Mouse (Mus musculus) thymus, adult 2 months (tissue): ENCODE measurements around the gene Ppm1a. TPM values are rescaled to one million over a fixed set of nuclear protein-coding genes. Genes with fewer than 3 reads are reported as not detected.

ENCODE experiments used
- DNase-seq: peaks from one replicate; pipeline ENCODE4 v3.0.0; 2021
- H3K27ac ChIP-seq: fragments of 200-500 bp; 2 replicates; pipeline ENCODE4 v1.5.1; 2012; ENCODE audit warnings: low read length, control low read depth; ENCODE audit not compliant: control insufficient read depth, insufficient read depth
- H3K27me3 ChIP-seq: fragments of 200-500 bp; 2 replicates; pipeline ENCODE4 v1.6.1; 2012; ENCODE audit warnings: mild to moderate bottlenecking, low read length, moderate library complexity, mixed read lengths; ENCODE audit not compliant: control insufficient read depth, insufficient read depth
- H3K36me3 ChIP-seq: fragments of 200-500 bp; 2 replicates; pipeline ENCODE4 v1.6.1; 2012; ENCODE audit warnings: mild to moderate bottlenecking, low read length, moderate library complexity; ENCODE audit not compliant: control insufficient read depth, insufficient read depth
- H3K4me1 ChIP-seq: fragments of 200-500 bp; replicated peaks from 2 replicates; pipeline ENCODE4 v1.6.1; 2012; ENCODE audit warnings: low read length; ENCODE audit not compliant: control insufficient read depth, insufficient read depth
- H3K4me3 ChIP-seq: fragments of 200-500 bp; 2 replicates; pipeline ENCODE4 v1.5.1; 2012; ENCODE audit warnings: mild to moderate bottlenecking, low read length, control low read depth, moderate library complexity; ENCODE audit not compliant: control insufficient read depth, insufficient read depth
- CTCF ChIP-seq: fragments of 200-500 bp; IDR thresholded peaks from 2 replicates; pipeline ENCODE4 v1.5.1; 2012; ENCODE audit warnings: mild to moderate bottlenecking, control low read depth, low read length, moderate library complexity, borderline replicate concordance; ENCODE audit not compliant: control insufficient read depth, poor library complexity, insufficient read depth; ENCODE audit errors: extremely low read depth
- POLR2A ChIP-seq: fragments of 200-500 bp; IDR thresholded peaks from 2 replicates; pipeline ENCODE4 v1.6.1; 2012; ENCODE audit warnings: mild to moderate bottlenecking, low read length, control low read depth, moderate library complexity; ENCODE audit not compliant: control insufficient read depth, poor library complexity, insufficient read depth; ENCODE audit errors: extremely low read depth
- WGBS: fragments of 180-500 bp; shearing (Covaris S2); methylation state at CpG from one replicate; pipeline ENCODE4 v1.1.7; 2018; 5-methylcytosine and 5-hydroxymethylcytosine counted together
- polyA plus RNA-seq: library from polyadenylated mRNA; depleted of rRNA; stranded (reverse); fragments of >200 nt; gene quantifications from 2 replicates; pipeline ENCODE4 v1.2.3, GENCODE M21; 2012

The Ppm1a gene
- polyA plus RNA-seq, 1 experiment, result 44.2 TPM

DNA sequence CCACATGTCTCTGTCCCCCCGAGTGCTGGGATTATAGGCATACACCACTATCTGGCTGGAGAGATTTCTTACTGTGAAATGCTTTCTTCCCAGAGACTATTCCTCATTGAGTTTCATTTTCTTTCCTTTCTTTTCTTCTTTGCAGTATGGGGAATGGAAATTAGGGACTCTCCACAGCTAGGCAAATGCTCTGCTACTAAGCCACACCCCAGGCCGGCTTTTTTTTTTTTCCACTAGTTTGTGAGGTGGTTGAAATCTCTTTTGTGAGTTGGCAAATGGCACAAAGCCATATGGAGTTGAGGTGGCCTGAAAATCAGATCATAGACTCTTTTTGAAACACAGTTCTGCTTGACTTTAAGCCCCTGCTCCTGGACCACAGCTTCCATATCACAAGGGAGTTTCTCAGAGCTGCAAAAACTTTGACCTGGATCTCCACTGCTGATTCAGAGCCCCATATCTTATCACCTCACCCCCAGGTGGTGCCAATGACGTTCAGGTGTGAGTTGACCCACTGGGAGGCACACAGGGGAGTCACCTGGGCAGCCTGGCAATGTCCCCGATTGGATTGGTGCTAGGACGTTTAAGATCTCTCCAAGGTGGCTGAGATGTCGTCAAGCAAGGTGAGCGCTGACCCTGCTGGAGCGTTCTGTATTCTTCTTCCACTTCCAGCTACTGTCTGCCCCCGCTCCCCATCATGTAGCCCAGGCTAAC is 71.7 kb downstream of the Ppm1a start:
- Histone ChIP-seq H3K4me3 (no peak overlapping the region), H3K4me1 (peaks cover 3% of the 10 kb centered on the region; the same call in 1 of the 2 replicates), H3K27ac (no peak overlapping the region), H3K36me3 (no peaks in the 10 kb centered on the region), H3K27me3 (peaks cover 5% of the 10 kb centered on the region; the same call in 1 of the 2 replicates)
- no peak for DNase-seq
- no peak for TF ChIP-seq CTCF
- no peak for TF ChIP-seq POLR2A
- WGBS, result 89% methylated on average over 9 of the region's 9 CpGs

DNA sequence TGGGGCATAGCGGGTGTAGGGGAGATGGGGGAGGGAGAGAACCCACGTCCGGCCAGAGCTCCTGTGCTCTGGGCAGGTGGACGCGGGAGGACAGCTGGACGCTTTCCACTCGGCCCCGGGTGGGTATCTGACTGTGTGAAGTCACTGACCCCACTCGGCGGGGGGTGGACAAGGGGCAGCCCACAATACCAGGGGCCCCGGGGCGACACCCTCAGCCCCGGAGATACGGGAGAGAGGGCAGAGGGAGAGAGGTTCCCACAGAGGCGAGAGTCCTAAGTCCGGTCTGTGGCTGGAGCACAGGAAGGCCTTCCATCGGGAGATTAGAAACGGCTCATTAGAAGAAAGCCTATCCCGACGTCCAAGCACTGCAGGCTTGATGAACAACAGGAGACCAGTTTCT is 72.5 kb downstream of the Ppm1a start:
- 87% methylated on average over 20 of the region's 20 CpGs for WGBS
- no peak for DNase-seq
- TF ChIP-seq POLR2A (no peak), CTCF (no peak)
- no peak overlapping the region for H3K27ac ChIP-seq
- no peak overlapping the region for H3K4me3 ChIP-seq
- H3K36me3 ChIP-seq, result no peaks in the 10 kb centered on the region
- peaks cover 3% of the 10 kb centered on the region; the same call in 1 of the 2 replicates for H3K4me1 ChIP-seq
- H3K27me3 ChIP-seq, result peaks cover 5% of the 10 kb centered on the region; the same call in 1 of the 2 replicates

DNA sequence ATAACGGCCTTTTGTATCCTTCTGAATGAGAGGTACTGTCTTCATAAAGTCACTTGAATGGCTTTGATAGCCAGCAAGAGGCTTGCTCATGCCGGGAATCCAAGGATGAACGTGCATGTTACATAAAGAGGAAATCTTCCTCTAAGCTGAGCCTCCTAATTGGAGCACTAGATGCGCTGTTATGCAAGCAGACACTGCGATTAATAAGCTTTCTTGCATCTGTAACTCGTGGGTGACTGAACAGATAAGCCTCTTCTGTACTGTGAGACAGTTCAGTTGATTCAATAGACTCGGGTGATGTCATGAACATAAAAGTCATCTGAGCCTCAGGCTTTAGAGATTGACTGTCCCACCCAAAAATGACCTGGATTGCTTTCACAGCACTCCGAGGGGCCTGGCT is 73.1 kb downstream of the Ppm1a start:
- DNase-seq, result no peak
- WGBS, result 86% methylated on average over 8 of the region's 8 CpGs
- Histone ChIP-seq H3K27me3 (peaks cover 5% of the 10 kb centered on the region; the same call in 1 of the 2 replicates), H3K36me3 (no peaks in the 10 kb centered on the region), H3K27ac (no peak overlapping the region), H3K4me1 (peaks cover 3% of the 10 kb centered on the region; the same call in 1 of the 2 replicates), H3K4me3 (no peak overlapping the region)
- TF ChIP-seq CTCF (no peak), POLR2A (no peak)

DNA sequence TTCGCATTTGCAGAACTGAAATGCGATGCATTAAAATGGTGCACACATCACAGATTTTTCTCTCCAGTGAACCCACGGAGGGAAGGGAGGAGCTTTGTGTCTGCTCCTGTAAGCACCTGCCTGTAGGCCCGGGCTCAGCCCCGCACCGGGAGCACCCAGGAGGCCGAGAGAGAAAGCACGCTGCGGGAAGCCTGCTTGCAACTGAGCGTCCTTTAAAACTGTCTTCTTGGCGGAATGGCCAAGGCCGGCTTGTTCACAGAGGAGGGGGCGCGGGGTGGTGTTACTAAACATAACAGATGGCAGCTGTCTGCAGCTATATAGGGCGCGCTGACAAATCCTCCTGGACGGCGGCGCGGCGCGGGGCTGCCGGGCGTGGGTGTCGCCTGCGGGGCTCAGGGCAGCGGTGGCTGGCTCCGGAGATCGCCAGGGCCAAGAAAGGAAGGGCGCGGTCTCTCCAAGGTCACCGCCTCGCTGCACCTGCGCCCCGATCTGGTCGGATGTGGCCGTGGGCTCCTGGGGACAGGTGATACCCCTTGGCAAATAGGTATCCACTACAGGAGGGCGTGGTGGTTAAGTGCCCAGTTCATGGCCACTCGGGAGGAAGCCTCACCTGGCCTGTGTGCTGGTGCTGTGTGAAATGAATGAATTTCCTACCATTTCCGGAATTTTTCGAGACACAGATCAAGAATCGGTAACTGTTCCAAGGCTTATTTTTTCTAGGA is 74.6 kb downstream of the Ppm1a start:
- Histone ChIP-seq H3K27ac (no peak overlapping the region), H3K36me3 (no peaks in the 10 kb centered on the region), H3K4me3 (no peak overlapping the region), H3K4me1 (peaks cover 3% of the 10 kb centered on the region; the same call in 1 of the 2 replicates), H3K27me3 (peaks cover 5% of the 10 kb centered on the region; the same call in 1 of the 2 replicates)
- TF ChIP-seq CTCF (no peak), POLR2A (no peak)
- DNase-seq, result no peak
- WGBS, result 8% methylated on average over 42 of the region's 42 CpGs

DNA sequence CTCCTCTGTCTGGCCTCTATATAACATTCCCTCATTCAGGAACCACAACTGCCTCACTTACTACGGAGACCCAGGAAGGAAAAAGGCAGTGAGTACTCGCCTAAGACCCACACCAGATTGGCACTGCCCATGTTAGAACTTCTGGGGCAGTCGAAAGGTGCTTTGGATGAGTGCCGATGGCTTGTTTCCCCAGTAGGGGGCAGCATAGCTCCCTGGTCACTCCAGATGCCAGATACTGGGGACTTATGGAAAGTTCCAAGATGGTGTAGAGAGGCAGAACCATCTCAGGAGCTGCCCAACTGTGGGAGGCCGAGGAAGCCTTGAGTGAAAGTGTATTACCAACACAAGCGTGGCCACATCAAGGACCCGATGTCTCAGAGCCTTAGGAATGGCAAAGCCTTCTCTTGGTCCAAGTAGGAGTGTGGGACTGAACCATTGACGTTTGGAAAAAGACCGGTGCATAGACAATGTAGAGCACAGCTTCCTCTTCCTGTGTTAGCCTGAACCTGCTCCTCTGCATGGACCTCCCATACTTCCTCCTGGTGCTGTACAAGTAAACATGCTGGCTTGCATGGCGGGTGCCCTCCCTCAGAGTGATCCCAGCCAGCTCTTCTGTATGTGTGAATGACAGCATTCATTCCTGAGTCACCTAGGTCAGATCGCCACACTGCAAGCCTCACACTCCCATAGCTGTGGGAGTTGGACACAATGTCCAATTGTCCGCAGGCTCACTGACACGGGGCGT is 77.7 kb downstream of the Ppm1a start:
- Histone ChIP-seq H3K27me3 (peaks cover 5% of the 10 kb centered on the region; the same call in 1 of the 2 replicates), H3K36me3 (no peaks in the 10 kb centered on the region), H3K4me3 (no peak overlapping the region), H3K27ac (no peak overlapping the region), H3K4me1 (peaks cover 3% of the 10 kb centered on the region; the same call in 1 of the 2 replicates)
- 84% methylated on average over 14 of the region's 14 CpGs for WGBS
- TF ChIP-seq POLR2A (no peak), CTCF (peak; percentile 47; the same call in 1 of the 2 replicates)
- DNase-seq, result no peak

DNA sequence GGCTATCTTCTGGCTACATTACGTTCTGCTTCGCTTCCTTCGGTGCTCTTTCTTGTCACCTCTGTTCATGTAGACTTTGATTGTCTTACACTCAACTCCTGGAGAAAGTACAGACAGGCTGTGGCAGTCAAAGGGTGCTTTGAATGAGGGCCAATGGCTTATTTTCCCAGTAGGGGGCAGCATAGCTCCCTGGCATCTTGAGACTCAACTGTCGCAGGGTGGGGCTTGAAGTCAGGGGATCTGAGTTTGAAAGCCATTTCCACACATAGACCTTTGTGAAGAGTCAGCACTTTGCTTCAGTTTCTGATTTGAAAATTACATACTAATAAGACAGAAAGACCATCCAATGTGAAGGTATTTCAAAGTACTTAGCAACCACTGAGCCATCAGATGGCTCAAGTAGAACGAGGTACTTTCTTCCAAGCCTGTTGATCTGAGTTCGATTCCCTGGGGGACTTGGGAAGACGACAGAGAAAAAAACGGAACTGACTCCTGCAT is 78.3 kb downstream of the Ppm1a start:
- Histone ChIP-seq H3K27me3 (peaks cover 5% of the 10 kb centered on the region; the same call in 1 of the 2 replicates), H3K27ac (no peak overlapping the region), H3K36me3 (no peaks in the 10 kb centered on the region), H3K4me3 (no peak overlapping the region), H3K4me1 (peaks cover 3% of the 10 kb centered on the region; the same call in 1 of the 2 replicates)
- WGBS, result 83% methylated on average over 8 of the region's 8 CpGs
- DNase-seq, result peak; percentile 26
- no peak for TF ChIP-seq POLR2A
- TF ChIP-seq CTCF, result no peak
